Mouse (Mus musculus) yolk sac, embryonic 10.5 days (tissue): ENCODE results near the gene Prokr2.

Experiments used
- DNase-seq: peaks from one replicate; pipeline ENCODE4 v3.0.0-alpha.2; 2017; ENCODE audit warnings: low spot score

The Prokr2 gene

DNA sequence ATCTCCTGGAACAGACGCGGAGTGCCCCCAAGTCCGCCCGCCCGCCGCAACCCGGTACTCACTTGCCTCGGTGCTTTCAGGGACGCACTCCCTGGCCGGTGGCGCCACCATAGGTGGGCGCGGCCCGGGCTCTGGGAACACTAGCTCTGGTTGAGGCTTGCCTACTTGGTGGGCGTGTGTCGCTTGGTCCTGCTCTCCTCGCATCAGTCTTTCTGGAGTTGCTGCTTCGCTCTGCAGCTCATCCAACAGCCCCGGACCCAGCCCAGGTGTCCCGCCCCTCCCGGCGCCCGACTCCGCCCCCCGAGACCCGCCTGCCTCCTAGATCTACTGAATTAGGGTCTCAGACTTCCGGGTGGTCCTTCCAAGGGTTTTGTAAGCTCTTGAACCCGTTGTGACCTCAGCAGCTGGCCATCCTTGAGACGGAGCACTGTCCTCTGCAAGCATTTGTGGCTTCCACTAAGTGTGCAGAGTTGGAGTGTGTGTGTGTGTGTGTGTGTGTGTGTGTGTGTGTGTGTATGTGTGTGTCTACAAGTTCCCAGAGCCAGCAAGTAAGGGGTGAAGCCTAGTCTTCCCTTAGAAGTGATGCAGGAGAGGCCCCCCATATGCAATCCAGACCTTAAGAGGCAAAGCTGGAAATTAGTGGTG is at the start of gene Prokr2:
Gene Prokr2, minus strand, starts transcription at position 254 of the 645 bp plus-strand sequence.
- DNase-seq, result peak; percentile 35

DNA sequence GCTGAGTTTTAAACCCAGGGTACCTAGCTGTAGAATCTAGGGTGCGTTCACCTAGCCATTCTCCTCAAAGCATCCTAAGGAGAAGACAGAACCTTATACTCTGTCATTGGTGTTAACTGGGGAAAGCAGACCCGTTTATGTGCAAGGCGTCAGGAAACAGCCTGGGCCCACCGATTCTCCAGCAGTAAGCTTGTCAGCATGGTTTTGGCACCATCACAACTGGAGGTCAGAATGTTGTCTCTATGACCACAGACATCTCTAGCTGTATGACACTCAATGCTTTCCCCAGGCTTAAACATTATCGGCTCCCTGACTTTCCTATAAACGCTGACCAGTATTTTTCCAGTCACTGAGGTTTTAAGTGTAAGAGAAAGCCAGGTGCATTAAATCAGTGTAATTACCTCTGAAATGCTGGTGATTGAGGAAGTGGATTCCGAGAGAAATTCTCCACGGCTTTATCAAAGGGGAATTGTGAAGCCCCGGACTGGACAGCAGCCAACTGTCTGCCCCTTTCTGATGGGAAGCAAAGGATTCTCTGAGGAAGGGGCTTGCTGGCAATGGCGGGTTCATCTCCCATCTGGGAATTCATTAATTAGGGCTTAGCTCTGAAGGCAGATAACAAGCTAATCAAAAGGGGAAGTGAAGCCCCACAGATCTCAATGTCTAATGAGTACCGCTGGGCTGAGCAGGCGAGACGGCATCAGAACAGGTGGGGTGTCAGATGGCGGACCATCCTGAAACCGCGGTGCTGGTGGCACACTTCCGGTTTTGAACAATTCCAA is 42.1 kb upstream of the Prokr2 start:
- DNase-seq, result no peak

DNA sequence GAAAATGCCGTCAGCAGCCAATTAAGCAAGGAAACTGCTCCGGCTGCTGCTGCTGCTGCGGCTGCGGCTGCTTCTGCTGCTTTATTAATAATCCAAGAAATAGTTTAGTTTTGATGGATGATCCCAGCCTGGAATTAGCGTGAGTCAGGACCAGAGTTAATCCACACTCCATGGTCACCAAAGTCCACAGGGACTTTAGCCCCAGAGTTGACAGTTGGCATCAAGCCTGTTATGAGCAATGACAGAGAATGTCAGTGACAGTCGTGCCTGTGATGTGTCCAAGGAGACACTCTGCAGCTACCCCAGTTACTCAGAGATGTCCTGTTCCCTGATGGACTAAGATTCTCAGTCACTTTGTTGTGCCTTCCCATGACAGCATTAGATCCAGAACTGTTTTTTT is 40.3 kb upstream of the Prokr2 start:
- DNase-seq, result no peak

DNA sequence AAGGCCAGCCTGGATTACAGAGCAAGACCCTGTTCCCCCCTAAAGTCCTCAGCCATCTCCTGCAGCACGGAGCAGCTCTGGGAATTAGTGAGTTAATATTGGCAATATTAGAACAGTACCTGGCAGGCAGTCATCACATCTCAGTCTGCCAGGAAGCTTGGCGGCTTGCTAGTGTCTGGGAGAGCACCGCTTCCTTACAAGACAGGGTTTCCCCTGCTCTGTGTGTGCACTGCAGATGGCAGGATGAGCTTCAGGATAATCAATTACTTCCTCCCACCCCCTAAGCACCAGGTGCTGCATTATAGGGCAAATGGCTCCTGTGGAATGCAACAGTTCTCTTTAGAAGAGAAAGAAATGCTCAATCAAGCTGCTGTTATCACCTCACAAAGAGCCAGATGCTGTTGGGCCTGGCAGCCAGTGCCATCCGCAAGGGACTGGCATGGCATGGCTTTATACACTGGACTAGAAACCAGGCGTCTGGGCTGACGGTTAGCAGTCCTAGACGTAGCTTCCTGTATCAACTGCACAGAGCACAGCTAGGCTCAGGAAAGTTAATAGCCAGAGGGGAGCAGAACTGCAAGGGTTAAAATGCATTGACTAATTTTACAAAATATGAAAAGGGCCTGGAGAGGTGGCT is 38.3 kb upstream of the Prokr2 start:
- DNase-seq, result no peak

DNA sequence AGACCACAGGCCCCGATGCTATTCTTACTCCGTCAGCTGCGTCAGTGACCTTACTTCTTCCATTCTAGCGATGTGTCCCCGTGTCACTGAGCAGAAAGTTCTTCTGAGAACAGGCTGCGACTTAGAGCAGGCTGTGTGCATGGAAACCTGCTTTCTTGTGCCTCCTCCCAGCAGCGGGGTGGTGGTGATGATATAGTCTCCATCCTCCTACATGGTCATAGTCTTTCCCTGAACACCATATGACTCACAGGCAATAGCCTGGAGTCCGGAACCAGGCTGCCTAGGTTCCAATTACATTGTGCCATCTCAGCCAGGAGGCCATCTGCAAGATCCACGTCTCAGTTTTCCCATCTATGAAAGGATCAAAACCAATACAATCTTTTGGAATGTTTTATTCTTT is 37.6 kb upstream of the Prokr2 start:
- DNase-seq, result no peak

DNA sequence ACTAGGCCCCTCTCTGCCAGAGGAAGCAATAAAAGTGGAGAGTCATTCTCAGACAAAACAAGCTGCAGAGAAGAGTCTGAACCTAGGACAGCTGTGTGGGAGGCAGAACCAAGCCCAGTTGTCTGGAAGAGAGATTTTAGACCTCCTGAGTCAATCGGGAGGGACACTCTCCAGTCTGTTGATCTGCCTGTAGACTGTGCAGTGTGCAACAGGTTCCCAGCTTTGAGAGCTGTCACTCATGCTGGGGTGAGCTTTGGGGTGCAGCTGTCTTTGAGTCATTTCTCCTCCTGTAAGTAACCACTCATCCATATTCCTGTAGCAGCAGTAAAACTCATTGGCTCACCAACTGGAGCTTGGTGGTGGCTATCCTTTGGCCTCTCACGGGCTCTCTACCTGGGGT is 33.2 kb upstream of the Prokr2 start:
- no peak for DNase-seq

DNA sequence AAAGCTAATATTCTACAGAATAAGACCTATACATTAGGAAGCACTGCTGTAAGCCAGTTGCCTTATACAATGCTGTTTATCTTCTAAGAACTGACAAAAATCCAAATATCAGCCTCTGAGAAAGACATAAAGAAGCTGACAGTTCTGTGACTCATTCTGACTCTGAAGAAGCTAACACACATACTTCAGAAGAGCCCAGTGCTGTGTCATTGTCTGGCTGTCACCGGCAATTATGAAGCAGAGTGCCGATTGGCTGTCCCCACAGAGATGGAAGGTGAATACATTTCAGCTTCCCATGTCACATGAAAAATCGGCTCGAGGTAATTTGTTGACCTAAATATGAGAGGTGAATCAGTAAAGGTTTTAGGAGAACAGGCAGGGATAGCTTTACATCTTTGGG is 24.9 kb upstream of the Prokr2 start:
- DNase-seq, result no peak

DNA sequence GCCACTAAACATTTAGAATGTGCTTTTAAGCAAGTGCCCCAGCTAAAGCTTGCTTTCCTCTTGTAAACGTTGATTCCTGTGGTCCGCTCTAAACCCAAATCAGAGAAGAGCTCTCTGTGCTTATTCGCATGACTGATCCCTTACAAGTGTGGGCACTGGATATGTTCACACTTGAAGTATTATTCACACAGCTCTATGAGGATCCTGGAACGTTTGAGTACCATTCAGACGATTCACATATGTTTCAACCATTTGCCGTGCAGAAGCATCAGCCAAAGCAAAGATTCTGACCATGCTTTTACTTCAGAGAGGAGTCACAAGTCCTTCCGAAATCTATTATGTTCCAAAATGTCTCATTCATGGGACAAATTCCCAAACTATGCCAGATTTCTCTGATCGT is 12.9 kb upstream of the Prokr2 start:
- no peak for DNase-seq

DNA sequence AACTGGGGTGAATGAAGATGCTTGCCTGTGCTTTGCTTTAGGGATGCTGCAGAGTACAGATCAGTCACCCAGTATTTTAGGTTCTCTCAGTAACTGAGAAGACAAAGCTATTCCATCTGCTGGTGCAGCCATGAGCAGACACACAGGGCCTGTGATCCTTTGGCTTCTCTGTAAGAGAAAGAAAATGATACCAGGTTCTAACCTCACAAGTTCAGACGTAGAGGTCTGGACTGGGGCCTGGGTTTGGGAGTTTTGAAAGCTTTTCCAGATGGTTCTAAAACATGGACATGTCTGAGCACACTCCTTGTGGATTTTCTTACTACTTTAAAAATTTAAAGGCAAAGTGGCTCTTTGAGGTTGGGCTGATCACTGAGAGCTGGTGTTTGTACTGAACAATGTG is 10.5 kb upstream of the Prokr2 start:
- no peak for DNase-seq

DNA sequence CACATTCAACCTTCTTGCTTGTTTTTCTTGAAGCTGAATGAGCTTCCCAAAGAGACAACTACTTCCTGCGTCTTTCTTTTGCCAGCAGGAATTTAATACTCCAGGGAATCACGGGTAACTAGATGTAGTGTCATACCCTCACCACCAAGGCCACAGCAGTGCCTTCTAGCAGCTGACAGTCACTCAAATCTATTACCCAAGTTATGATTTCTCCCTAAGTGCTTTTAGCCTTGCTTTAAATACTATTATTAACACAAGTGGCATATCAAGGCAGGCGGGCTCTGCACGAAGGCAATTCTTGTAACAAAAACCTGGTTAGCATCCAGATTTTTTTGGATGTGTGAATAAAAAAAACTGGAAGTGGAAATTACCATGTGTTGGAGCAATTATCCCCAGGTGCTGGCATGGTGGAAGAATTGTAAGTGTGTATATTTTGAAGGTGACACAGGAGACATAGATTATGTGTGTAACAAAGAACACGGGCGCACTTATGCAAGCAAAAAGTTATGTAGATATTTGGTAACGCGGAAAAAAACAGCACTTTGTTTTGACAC is 5.4 kb upstream of the Prokr2 start:
- no peak for DNase-seq

DNA sequence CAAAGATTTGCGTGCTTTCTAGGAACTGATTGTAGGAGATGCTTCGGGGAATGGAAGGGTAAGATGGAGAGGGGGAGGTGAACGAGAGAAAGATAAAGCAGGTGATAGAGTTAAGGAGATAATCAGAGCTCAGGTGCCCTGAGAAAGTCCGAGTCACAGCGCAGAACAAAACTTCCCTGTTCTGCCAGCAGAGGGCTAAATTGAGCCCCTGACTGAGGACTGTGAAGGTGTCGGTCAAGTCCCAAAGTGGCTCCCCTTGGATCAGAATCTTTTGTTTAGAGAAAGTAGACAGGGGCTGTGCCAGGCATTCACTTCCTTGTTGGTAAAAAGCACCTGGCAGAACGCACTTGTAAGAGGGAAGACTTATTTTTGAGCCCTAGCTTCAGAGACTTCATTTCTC is 4.3 kb upstream of the Prokr2 start:
- no peak for DNase-seq

DNA sequence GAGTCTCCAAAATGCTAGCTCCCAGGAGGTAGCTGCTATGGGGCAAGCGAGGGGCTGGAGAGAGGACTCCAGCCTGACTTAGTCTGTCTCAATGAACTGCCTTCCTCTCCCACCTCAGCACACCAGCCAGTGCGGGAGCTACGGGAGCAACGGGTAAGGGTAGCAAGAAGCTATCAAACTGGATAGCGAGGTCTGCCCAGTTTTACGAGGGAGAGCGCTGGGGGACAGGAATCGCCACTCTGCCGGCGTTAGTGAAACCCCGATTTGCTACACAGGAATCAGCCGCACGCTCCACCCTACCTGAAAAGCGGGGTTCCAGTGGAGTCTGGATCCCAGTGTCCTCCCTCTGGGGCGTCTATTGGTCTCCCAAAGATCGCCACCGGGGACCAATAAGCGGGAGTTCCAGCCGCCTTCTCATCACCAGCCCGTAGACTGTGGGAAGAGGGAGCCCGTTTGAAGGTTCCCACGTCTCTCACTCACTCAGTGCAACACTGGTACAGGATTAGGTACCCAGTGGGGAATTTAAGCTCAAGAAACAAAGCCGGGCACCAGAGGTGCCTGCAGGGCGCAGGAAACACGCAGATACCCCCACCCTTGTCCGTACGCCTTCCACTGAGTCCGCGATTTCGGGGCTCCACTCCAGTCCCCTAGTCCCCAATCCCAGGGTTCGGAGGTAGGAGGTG is 595 bp downstream of the Prokr2 start:
- DNase-seq, result no peak

DNA sequence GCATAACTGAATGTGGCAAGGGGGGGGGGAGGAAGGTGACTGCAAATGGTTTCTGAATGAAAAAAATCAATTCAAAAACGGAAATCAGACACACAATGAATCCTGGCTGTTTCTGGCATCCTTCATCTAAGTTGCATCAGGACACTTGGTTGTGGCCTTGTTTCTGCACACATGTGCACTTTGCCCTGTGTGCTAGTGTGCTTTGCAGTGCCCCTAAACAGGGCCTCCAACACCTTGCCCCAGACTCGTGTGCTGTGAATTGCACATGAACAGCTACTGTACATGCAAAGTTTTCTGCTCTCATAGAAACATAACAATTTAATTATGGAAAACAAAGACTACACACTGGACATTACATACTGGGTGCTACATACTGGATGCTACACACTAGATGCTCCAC is 2.9 kb downstream of the Prokr2 start:
- DNase-seq, result no peak

DNA sequence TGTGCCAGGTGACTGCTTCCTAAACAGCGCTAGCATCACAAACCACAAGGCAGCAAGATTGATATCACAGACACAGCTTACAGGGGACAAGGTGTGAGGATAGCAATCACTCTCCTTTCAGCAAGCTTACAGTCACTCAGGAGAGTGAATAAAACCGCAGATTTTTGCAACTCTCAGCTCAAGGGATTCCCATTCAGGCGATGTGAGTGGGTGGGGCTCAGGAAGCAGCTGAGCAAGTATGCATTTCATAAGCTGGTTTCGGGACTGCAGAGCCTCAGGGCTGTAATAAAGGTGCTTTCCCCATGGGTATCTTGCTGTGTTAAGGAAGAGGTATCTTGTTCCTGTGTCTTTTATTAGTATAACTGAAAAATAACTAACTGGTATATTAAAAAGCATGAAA is 5.6 kb downstream of the Prokr2 start:
- DNase-seq, result no peak

DNA sequence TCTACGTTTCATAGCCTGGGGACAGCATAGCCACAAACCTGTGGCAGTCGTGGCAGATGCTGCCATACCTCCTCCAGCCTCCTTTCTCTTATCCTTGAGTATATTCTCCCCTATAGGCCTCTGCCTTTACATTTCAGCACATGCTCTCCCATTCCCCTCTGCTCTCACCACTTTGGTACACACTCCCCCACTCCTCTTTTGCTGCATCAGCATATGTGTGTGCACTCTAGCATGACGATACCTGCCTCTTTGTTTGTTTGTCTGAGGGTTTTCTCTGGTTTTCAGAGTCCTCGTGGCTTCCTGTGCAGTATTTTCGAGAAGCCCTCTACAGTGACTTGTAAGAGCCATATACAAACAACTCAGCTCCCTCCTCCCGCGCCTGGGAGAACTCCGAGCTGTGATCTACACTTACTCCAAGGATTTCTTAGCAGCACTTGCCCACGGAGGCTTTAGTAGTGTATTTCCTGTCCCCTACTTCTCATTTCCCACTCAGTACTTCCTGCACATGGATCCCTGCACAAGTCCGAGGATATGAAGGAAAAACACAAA is 6.6 kb downstream of the Prokr2 start:
- DNase-seq, result no peak

DNA sequence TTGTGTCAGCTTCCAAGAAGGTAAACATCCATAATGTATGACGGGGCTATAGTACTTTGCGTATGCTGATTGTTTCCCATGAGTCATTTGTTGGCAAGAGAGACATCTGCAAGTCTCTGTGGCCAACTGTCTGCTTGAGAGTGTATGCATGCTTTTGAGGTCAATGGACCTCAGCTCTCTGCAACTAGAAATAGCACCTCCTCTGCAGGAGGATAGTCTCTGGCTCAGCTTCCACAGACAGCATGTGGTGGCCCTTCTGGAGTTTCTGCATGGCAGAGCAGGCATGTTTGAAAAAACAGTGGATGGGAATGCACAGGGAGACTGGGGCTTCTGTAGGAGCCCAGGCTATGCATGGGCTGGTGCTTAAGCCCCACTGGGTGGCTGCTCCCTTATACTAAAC is 7.8 kb downstream of the Prokr2 start:
- no peak for DNase-seq

DNA sequence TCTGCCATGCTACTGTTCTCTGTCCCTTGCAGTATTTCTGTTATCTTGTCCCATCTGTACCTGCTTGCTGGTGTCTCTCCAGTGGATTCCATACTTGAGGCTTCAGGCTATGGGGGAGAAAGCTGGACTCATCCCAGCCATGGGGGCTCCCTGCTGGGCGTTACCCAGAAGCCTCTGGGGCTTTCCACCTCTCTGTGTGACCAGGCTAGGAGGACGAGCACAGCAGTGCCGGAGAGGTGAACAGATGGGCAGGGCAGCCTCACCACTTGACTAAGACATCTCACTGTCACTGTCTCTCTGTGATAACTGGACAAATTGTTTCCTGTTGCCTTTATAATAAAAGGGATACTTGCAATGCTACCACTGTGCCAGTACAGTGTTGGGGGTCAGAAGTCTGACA is 9.5 kb downstream of the Prokr2 start:
- DNase-seq, result no peak

DNA sequence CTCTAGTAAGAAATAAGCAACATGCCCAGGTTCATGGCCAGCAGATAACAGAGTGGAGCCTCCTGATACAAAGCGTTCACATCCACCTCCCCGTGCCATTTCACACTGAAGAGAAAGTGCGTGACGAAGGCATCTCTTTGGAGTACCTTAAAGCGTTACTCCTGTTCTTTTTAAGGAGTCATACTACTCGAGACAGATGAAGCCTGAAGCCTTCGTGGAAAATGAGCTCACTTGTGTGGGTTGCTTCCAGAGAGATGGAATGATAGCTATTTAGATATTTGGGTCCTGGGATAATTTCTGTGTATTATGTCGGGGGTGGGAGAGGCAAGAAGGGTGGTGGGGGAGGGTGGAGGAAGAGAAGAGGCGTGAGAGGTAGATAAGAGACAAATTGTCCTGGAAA is 10.1 kb downstream of the Prokr2 start:
- no peak for DNase-seq

DNA sequence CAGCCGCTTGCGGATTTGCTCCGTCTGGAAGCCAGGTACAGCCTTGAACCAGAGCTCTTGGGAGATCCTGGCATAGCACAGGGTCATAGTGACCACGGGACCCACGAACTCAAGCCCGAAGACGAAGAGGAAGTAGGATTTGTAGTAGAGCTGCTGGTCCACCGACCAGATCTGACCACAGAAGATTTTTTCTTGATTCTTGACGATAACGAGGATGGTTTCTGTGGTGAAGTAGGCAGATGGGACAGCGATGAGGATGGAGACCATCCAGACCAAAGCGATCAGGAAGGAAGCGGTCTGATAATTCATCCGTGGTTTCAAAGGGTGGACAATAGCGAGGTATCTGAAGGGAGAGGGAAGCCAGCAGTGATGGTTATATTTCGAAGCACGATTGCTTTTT is 11.5 kb downstream of the Prokr2 start:
- DNase-seq, result no peak

DNA sequence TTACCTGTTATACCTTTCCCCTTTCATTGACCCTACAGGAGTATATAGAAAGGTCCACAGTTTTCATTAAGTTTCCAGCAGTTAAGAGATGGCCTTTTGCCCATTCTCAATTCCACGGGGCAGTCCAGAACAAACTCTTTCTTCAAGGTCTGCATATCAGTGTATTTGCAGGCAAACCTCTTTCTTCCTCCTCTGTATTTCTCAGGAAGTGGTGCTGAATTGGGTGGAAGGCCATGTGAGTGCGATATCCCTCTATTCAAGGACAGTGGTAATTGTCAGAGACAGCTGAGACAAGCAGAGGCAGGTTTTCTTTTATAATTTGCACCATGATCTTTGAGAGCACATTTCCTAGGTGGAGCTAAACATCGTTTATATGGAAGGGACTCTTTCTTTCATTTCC is 16.8 kb downstream of the Prokr2 start:
- DNase-seq, result no peak

DNA sequence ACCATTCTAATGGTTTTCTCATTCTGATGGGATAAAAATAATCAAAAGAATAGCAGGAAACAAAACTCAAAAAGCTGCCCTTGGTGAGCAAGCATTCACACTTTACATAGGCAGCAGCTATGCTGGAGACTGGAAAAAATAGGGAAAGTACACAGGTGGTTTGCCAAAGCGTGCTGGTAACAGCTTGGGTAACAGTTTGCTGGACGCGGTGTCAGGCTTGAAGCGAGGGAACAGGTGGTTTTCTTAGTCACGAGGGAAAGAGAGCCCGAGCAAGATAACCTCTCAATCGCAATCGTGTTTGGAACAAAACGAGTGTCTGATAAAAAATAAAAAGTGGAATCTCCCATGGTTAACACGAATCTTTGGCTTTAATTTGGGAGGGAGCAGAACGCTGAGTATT is 41.4 kb downstream of the Prokr2 start:
- DNase-seq, result no peak

DNA sequence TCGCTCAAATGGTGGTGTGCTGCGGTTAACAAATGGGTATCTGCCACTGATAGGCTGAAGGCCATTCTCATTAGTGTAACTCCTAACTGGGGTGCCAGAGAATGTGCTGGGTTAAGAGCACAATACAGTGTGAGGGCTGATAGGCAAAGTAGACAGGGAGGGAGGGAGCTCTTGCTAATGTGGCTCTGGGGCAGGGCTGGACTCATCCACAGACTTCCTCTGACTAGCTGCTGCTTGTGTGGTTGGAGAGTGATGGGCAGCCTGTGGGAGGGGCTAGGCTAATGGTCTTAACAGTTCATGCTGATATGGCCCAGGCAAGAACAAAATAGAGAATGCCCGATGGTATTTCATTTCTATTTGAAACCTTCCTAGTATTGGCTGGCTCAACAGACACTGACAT is 44.0 kb downstream of the Prokr2 start:
- DNase-seq, result no peak
